Mouse (Mus musculus) retina, postnatal 7 days (tissue): Measurements from ENCODE around the gene Ociad1.

Experiments
- DNase-seq: peaks from one replicate; pipeline ENCODE4 v3.0.0-alpha.2; 2012; ENCODE audit warnings: low read depth, low spot score

The Ociad1 gene

GRCm38 (mm10) chr5:73292502-73293457 lies at the start of gene Ociad1:
Gene Ociad1 (plus strand): TSS chr5:73292784.
- DNase-seq: peak; percentile 96

GRCm38 (mm10) chr5:73244403-73244802 lies 48.2 kb upstream of the Ociad1 start:
- no peak for DNase-seq

DNA sequence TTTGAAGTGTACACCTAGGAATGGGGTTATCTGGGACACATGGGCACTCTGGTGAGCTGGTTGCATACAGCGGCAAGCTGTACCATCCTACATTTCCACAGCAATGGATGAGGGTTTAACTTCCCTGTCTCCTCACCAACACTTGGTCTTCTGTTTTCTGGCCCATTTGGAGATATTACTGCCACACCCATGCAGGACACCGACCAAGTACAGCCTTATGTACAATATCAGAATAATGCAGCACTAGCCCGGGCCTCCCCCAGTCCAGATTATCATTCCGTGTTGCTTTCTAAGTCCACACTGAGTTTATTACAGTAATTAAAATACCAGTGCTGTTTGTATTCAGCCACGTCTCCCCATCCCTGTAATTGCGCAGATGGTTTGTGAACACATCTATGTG lies 46.2 kb upstream of the Ociad1 start:
- DNase-seq: no peak

DNA sequence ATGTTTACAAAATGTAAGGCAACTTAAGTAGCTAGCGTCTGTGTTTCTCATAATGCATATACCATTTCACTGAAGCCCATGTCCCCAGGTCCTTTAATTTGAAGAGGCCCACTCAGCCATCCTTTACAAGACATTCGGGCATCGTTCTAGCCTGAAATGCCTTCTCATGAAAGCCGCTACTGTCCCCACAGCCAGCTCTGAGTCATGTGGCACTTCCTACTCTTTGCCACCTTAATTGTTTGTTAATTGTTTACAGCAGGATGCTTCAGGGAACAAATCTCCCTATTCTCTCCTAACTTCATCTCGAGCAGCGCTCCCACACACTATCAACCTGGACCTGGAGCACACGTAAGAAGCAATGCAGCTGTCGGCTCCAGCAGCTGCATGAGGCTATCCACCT lies 44.4 kb upstream of the Ociad1 start:
- DNase-seq: no peak

GRCm38 (mm10) chr5:73249341-73249740 lies 43.2 kb upstream of the Ociad1 start:
- DNase-seq: no peak

DNA sequence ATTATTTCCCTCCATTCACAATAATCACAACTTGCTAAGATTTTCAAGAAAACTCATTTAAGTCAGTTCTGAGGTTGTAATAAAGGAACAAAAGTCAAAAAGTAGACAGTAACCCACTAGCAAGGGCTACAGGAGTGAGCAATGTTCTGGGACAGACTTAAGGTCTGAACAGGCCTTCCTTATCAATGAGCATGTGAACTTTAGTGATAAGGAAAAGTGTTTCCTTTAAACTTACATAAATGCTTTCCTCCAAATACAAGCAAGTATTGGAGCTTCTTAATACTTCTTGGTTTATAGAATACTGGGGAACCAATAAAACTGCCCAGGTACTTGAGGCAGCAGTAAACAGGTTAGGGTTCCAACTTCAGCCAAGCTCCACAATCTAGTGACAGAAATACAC lies 39.8 kb upstream of the Ociad1 start:
- DNase-seq: no peak

DNA sequence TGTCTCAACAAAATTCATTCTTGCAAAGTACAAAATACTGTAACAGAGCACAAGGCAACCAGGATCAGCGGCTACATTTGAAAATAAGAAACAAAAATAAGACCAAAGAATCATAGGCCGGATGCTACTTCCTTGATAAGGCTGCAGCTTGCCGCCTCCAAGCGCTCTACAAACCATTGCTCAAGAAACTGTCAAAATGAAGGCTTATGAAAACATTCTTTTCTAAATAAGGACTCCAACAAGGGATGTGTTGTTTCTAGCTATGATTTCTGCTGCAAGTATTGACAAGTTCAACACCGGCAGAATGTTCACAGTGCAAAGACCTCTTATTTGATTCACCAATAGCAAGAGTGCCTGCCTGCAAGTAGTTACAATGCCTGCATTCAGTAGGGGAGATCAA lies 37.9 kb upstream of the Ociad1 start:
- DNase-seq: no peak

- peak; percentile 37 for DNase-seq
Observed at GRCm38 (mm10) chr5:73255321-73256251, 37.0 kb upstream of the Ociad1 start.

DNA sequence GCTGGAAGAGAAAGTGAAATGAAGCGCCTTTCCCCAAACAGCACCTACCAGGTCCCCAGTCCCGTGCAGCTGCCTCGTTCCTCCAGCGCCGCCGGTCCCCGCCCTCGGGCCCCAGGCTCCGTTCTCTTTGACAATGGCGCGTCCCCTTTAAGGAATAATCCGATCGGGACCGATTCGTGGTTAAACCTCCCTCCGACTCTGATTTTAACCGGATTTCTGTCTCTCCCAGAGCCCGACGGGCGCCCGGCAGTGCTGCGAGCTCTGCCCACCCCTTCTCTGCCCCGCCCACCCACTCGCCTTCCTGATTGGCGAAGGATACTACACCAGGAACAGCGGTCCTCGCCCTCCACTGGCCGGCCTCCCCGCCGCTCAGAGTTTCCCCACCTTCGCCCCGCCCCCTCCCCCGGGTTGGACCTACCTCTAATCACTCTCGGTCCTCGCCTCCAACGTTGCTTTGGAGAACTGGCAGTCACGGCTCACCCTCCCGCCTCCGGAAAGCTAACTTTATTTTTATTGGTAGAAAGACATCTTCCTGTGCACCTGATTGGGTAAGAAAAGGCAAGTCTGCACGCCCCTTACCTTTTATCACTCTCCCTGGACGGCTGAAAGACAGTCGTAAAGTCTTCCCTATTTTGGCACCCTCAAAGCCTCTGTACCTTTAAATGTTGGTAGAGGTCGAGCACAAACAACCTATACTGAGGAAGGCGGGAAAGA lies 36.1 kb upstream of the Ociad1 start, which contains the start of gene Fryl:
Fryl (minus strand) TSS at position 268 of the 714 bp plus-strand sequence.
- DNase-seq: peak; percentile 96

GRCm38 (mm10) chr5:73257096-73257495 lies 35.5 kb upstream of the Ociad1 start:
- DNase-seq: no peak

- DNase-seq: no peak
Observed at GRCm38 (mm10) chr5:73257723-73258122, 34.9 kb upstream of the Ociad1 start.

- DNase-seq: no peak
Observed at GRCm38 (mm10) chr5:73264122-73264521, 28.5 kb upstream of the Ociad1 start.

DNA sequence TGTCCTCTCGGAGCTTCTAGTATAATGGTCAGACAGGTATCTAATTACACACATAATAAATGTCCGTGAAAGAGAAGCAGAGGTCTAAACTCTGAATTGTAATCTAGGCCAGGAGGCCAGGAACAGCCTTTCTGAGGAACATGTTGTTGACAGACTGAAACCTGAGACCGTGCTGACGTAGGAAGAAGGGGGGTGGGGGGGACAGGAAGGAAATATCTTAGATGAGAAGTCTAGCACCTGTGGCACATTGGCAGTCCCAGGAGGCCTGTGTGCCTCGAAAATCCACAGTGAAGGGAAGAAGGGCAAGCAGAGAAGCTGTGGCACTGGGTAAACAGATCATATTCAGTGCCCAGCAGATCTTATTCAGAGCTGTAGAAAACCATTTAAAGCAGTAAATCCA lies 27.1 kb upstream of the Ociad1 start:
- DNase-seq: no peak

DNA sequence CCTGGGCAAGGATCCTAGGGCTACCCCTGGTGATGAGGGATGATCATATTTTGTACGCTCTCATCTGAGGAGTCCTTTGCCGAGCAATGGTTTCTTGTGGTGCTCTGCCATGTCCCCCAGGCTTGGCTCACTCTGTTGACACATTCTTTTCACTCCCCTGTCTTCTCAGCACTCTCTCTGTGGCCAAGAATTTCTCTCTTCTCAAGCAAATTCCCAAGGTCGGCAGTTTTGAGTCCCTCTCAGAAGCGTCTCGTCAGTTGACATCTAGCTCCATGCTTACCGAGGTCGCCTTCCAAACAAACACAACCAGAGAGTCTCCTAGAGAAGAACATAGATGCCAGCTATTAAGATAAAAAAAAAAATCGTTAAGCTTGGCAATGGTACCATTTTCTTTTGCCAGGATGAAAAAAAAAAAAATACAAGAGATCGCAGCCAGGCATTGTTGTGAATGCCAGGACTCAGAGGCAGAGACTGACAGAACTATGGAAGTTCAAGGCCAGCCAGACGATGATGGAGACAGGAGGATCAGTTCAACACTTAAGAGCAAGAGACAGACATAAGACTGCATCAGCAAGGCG lies 23.9 kb upstream of the Ociad1 start:
- DNase-seq: no peak

GRCm38 (mm10) chr5:73270612-73271011 lies 22.0 kb upstream of the Ociad1 start:
- DNase-seq: no peak

DNA sequence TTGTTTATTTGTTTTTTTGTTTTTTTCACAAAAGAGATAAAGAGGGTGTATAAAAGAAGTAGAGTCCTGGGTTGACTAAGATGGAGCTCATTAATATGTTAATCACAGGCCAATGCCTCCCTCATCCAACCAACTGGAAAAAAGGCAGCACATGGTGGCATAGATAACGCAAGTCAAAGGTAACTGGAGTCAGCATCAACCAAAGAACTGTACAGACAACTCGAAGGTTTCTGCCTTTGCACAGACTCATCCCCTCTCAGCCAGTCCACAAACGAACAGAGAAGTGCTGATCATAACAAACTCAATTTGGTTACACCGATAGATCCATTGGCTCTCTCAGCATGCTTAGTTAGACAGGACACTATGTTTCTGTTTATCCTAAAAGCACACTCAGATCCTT lies 19.4 kb upstream of the Ociad1 start:
- DNase-seq: no peak

DNA sequence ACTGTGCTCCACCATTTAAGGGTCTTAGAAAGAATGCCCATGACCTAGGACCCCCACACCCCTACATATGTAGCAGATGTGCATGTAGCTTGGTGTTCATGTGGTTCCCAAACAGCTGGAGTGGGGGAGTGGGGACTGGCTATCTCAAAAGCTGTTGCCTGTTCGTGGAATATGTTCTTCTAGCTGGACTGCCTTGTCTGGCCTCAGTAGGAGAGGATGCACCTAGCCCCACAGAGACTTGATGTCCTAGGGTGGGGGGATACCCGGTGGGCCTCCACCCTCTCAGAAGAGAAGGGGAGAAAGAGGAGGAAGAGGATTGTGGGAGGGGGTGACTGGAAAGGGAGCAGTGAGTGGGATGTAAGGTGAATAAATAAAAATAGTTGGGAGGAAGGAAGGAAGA lies 17.6 kb upstream of the Ociad1 start:
- no peak for DNase-seq

DNA sequence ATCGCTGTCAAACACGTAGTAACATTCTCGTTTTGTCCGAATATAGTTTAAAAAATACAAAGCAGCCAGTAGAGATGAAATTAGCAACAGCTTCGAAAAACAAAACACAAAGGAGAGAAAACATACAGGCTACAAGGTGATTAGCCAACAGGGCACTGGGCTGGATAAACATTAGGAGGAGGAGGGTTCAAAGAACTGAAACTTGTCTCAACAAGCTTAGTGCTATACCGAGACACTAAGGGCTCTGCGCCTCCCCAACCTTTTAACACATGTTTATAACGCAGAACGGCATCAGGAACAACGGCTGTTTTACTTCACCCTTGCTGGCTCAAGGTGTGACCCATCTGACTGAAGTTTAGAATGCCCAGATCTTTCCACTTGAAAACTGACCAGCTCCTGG lies 13.4 kb upstream of the Ociad1 start:
- no peak for DNase-seq

DNA sequence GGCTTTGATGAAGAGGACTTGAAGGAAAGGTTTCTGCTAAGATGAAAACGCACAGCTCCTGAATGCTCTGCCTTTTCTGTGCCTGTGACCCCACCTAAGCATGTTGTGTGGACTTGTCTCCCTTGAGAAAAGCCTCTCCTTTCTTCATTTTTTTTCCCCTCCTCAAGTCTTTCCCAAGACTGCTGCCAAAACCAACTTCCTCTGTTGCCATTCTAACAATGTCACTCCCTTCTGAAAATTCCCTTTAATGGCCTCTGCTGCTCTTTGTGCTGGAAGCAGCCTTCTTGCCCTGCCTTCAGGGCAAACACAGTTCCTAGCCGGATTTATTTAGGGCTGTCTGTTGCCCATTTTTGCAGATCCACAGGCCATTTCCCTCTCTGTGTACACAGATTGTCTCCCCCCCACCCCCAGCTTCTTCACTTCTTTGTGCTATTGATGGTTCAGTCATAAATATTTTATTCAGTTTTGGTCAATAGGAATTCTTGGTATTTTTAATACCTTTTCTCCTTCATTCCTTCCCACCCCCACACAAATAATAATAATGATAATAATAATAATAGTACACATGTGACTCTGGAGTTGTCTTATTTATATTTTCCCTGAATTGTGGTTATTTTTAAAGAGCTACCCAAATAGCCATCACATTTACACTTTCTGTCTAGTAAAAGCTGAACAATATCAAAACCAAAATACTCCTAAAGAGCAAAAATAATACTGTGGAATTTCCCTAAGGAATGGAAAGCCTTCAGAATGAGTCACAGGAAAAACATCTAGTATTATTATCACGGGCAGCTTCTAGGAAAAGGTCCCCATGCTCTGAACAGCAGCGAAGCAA lies 12.6 kb upstream of the Ociad1 start:
- DNase-seq: no peak

GRCm38 (mm10) chr5:73280567-73280850 lies 12.1 kb upstream of the Ociad1 start:
- DNase-seq: no peak

DNA sequence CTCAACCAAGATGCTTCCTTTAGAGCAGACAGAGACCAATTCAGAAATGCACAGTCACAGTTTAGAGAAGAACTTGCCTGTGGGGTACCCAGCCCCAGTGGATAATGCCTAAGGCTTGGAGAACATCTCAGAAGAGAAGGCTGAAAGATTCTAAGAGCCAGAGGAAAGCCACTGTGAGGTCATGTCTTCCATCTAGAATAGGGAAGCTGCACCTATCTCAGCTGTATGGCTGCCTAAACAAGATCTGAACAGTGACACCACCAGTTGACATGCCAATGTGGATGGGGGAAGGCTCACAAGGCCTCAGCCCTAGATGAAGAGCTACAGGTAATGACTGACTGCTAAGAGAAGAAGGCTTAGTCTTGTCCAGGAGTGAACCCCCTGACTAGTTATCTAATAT lies 8.5 kb upstream of the Ociad1 start:
- DNase-seq: no peak
